Mouse (Mus musculus): ENCODE measurements around the gene Slc43a2. TPM values are rescaled to one million over a fixed set of nuclear protein-coding genes. Genes with fewer than 3 reads are reported as not detected.
"Not testable (repeated sequence)": the region's sequence is repeated elsewhere in the genome, so short reads cannot be mapped to it uniquely, and the experiment has no call there.

Gene Slc43a2
- total and polyA plus RNA-seq, 3 experiments = 4.9 to 8.4 TPM; not detected in 1

- not testable (repeated sequence) for H3K27ac ChIP-seq (ENCODE audit: control insufficient read depth, low read depth, low read length); H3K9ac ChIP-seq (ENCODE audit: control insufficient read depth, low read depth, low read length, poor library complexity, severe bottlenecking); H3K79me2 ChIP-seq (ENCODE audit: control insufficient read depth, insufficient read depth, low read length, poor library complexity); H3K27me3 ChIP-seq (ENCODE audit: control insufficient read depth in 1 of 2, insufficient read depth in 2 of 2, low read length in 2 of 2); H3K9me3 ChIP-seq (replicated peaks; ENCODE audit: insufficient read depth, low read length); H3K36me3 ChIP-seq (ENCODE audit: control insufficient read depth in 1 of 2, insufficient read depth in 2 of 2, low read length in 2 of 2); H3K4me1 ChIP-seq (ENCODE audit: control insufficient read depth in 1 of 2, insufficient read depth in 2 of 2, low read length in 2 of 2); H3K4me3 ChIP-seq (ENCODE audit: control insufficient read depth in 1 of 2, insufficient read depth in 1 of 2, low read depth in 2 of 2, low read length in 2 of 2)
- DNase-seq (ENCODE audit: low read depth, low spot score) = peak; percentile 35
- peak; percentile 6 to 30 (median 29); a peak in 3 of 6 replicates for TF ChIP-seq CTCF (IDR thresholded peaks at IDR 0.05 in 2 of 3, conservative IDR thresholded peaks at IDR 0.05 in 1 of 3; ENCODE audit: control insufficient read depth in 1 of 3, insufficient read depth in 1 of 3, low read depth in 2 of 3, low read length in 3 of 3, poor library complexity in 1 of 3, severe bottlenecking in 1 of 3)
- TF ChIP-seq SMC3 (IDR thresholded peaks at IDR 0.05; ENCODE audit: low read depth, low read length) = peak; percentile 29
These were observed 24.5 kb downstream of the Slc43a2 start for GRCm38 (mm10) chr11:75556006-75556405.

DNA sequence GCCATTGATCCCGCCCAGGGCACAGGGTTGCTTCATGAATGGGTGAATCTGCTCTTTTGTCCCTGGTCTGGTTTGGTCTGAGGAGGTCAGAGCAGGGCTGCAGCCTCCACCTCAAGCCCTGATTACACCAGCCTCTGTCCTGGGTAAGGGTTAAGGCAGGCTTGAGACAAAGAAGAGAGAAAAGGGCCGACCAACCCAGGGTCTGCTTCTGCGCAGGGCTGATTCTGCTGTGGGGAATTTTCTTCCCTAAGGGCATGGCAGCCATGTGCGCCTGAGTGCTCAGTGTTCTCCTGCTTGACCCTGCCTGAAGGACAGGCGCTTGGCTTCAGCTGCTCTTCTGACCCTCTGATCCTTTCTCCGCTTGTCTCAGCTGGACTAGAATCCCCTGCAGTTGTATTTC, 25.6 kb downstream of the Slc43a2 start:
- TF ChIP-seq USF1 (IDR thresholded peaks at IDR 0.05; ENCODE audit: low read depth, low read length) (no peak), MAZ (IDR thresholded peaks at IDR 0.05; ENCODE audit: low read depth, low read length) (no peak), CTCF (IDR thresholded peaks at IDR 0.05 in 2 of 3, conservative IDR thresholded peaks at IDR 0.05 in 1 of 3; ENCODE audit: control insufficient read depth in 1 of 3, insufficient read depth in 1 of 3, low read depth in 2 of 3, low read length in 3 of 3, poor library complexity in 1 of 3, severe bottlenecking in 1 of 3) (no peak), RCOR1 (IDR thresholded peaks at IDR 0.05; ENCODE audit: low read depth, low read length) (no peak), CHD2 (IDR thresholded peaks at IDR 0.05; ENCODE audit: low read length) (no peak), POLR2AphosphoS5 (IDR thresholded peaks at IDR 0.05; ENCODE audit: borderline replicate concordance, low read depth, low read length) (no peak), MYB (IDR thresholded peaks at IDR 0.05; ENCODE audit: low read depth, low read length) (no peak), ZC3H11A (IDR thresholded peaks at IDR 0.05; ENCODE audit: low read depth, low read length) (no peak), HCFC1 (IDR thresholded peaks at IDR 0.05; ENCODE audit: low read depth, low read length) (no peak), ELF1 (IDR thresholded peaks at IDR 0.05; ENCODE audit: low read depth, low read length) (no peak), NELFE (IDR thresholded peaks at IDR 0.05; ENCODE audit: low read depth, low read length) (no peak), TCF12 (IDR thresholded peaks at IDR 0.05; ENCODE audit: low read depth, low read length) (no peak), POLR2A (IDR thresholded peaks at IDR 0.05; ENCODE audit: control insufficient read depth in 1 of 2, insufficient read depth in 1 of 2, low read depth in 1 of 2, low read length in 2 of 2, poor library complexity in 1 of 2) (no peak), MAX (IDR thresholded peaks at IDR 0.05; ENCODE audit: low read length) (no peak), GATA1 (IDR thresholded peaks at IDR 0.05; ENCODE audit: low read depth, low read length) (no peak), ETS1 (IDR thresholded peaks at IDR 0.05; ENCODE audit: low read depth, low read length) (no peak), USF2 (IDR thresholded peaks at IDR 0.05; ENCODE audit: borderline replicate concordance in 1 of 2, insufficient read depth in 1 of 2, low read depth in 1 of 2, low read length in 2 of 2) (no peak), MAFK (IDR thresholded peaks at IDR 0.05; ENCODE audit: borderline replicate concordance, low read depth, low read length) (no peak), E2F4 (IDR thresholded peaks at IDR 0.05; ENCODE audit: borderline replicate concordance, low read depth, low read length) (no peak), MXI1 (IDR thresholded peaks at IDR 0.05; ENCODE audit: low read depth, low read length) (no peak)
- Histone ChIP-seq H3K4me1 (ENCODE audit: control insufficient read depth in 1 of 2, insufficient read depth in 2 of 2, low read length in 2 of 2) (no peaks in the 10 kb centered on the region), H3K9me3 (replicated peaks; ENCODE audit: insufficient read depth, low read length) (no peaks in the 10 kb centered on the region), H3K27me3 (ENCODE audit: control insufficient read depth in 1 of 2, insufficient read depth in 2 of 2, low read length in 2 of 2) (no peaks in the 10 kb centered on the region), H3K79me2 (ENCODE audit: control insufficient read depth, insufficient read depth, low read length, poor library complexity) (no peaks in the 10 kb centered on the region), H3K27ac (ENCODE audit: control insufficient read depth, low read depth, low read length) (no peak overlapping the region), H3K36me3 (ENCODE audit: control insufficient read depth in 1 of 2, insufficient read depth in 2 of 2, low read length in 2 of 2) (no peaks in the 10 kb centered on the region), H3K9ac (ENCODE audit: control insufficient read depth, low read depth, low read length, poor library complexity, severe bottlenecking) (no peak overlapping the region), H3K4me3 (ENCODE audit: control insufficient read depth in 1 of 2, insufficient read depth in 1 of 2, low read depth in 2 of 2, low read length in 2 of 2) (no peak overlapping the region)
- no peak for DNase-seq (ENCODE audit: low read depth, low spot score)

Data from MEL (cell line).